Mouse (Mus musculus) granulocyte monocyte progenitor cell, adult 5-6 weeks (primary cell): ENCODE measurements around the gene Kdm4d. TPM values are rescaled to one million over a fixed set of nuclear protein-coding genes. Genes with fewer than 3 reads are reported as not detected.

Source experiments
- ATAC-seq: replicated peaks from 2 replicates; pipeline ENCODE4 v1.8.0; 2016; ENCODE audit warnings: mild to moderate bottlenecking, moderate TSS enrichment, inconsistent platforms; ENCODE audit not compliant: poor library complexity, severe bottlenecking
- total RNA-seq, 2 experiments: library from RNA; stranded (forward) in 1 of 2; stranded (reverse) in 1 of 2; fragments of 200-712, 200-1000 nt in 1 of 2; fragments of >200 nt in 1 of 2; fragmentation: Nextera tagmentation in 1 of 2; gene quantifications; 2 replicates each; pipeline ENCODE4 v1.2.3; 2014 to 2017

The Kdm4d gene
- total RNA-seq (2014; fragmentation: Nextera tagmentation) (0.19 TPM in 1 of 2 replicates, not detected in the other), total RNA-seq (2017) (0.10 and 0.82 TPM in 2 replicates)

GRCm38 (mm10) chr9:14500023-14500915 lies at the start of gene Kdm4d, which contains the start of gene Cwc15:
Gene Kdm4d (minus strand): TSS chr9:14500482.
Gene Cwc15 (plus strand): TSS chr9:14500617.
- ATAC-seq = peak; percentile 87

DNA sequence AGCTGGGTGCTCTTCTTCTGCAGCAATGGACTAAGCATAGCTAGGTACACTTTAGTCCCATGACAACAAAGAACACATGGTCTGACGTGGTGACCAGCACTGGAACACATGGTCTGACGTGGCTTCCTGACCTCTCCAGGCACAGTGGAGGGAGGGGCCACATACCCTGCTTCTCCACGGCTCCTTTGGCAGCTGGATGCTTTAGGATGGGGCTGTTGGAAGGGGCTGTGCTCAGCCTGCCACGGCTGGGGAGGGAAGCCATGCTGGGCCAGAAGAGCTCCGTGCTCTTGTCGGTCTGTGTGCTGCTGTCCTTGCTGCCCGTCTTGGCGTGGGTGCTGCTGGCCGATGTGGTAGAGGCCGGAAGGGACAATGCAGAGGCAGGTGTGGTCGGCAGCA lies 48.1 kb upstream of the Kdm4d start:
- no peak for ATAC-seq

- ATAC-seq = no peak
These were observed 47.5 kb upstream of the Kdm4d start for GRCm38 (mm10) chr9:14547584-14548365.

GRCm38 (mm10) chr9:14544034-14544757 lies 43.9 kb upstream of the Kdm4d start:
- ATAC-seq = no peak

DNA sequence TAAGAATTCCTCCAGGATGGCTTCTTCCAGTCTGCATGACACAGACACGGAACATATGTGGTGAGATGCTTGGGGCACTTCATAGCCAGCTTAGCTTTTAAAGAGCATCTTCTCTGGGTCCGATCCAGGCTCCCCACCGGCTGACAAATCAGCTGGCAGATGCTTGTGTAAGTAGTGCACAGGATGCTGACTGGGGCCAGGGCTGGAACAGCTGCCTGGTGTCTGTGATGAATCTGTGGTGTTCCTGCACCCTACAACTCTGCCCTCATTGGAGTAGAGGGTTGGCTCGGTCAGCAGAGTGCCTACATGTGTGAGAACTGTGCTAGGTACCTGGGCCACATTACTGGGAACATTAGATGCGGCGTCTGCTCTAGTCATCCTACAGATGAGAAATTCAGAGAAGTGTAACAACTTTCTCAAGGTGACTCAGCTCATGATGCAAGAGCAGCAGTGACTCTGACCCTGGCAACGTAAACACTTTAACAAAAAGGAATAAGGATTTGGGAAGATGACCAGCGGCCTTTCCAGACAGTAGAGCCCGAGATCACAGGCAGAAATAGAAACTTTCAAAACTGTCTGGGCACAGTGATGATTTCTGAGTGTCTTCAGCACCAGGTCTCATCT lies 34.7 kb upstream of the Kdm4d start:
- no peak for ATAC-seq

GRCm38 (mm10) chr9:14533659-14534058 lies 33.4 kb upstream of the Kdm4d start:
- ATAC-seq = no peak

DNA sequence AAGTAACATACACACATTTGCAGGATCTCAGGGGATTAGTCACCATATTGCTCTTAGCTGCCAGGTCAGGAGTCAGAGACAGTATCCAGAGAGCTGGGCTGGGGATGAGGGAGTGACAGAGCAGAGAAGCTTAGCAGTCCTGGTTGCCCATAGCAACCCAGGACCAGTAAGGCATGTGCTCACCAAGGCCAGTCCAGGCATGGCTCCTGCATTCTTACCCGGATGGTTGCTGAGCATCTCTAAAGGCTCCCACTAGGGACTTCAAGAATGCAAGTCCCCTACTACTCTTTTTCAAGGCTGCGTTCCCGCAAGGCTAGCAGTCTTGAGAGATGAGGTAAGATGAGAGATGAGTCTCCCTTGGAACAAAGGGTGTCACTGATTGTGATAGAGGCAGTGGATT lies 32.0 kb upstream of the Kdm4d start:
- ATAC-seq = no peak

DNA sequence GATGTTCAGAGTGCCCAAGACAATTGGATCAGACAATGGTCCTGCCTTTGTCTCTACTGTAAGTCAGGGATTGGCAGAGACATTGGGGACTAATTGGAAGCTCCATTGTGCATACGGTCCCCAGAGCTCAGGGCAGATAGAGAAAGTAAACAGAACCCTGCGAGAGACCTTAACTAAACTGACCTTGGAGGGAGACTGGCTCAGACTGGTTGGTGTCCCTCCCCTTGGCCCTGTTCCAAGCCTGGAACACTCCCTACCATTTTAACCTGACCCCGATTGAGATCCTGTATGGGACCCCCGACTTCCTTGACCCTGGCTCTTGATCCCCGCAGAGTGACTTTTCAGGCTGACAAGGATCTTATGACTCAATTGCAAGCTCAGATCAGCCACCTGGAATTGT lies 29.7 kb upstream of the Kdm4d start:
- ATAC-seq = no peak

DNA sequence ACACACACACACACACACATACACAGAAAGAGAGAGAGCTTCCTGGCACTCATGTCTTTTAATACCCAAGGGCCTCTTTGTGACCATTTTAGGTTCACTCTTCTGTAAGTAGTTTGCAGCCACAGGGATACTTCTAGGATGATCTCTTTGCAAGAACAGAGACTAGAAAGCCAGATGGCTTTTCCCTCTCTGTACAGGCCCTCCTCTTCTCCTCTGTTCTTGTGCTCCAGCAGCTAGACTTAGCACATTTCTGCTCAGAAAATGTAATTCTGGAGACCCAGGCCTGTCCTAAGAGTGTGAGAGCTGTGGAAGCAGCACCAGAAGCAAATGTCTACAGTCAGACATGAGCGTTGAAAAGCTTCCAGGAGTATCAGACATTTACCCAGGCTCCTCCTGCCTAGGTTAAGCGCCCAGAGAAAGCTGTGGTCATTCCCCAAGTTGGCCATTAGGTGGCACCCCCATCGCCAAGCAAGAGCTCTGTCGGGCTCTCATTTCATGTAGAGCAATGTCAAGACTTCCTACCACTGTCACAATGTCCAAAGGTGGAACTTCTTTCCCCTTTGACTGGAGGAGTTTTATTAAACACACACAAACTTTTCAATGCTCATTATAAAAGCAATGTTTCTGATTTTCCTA lies 23.2 kb upstream of the Kdm4d start:
- peak; percentile 94 for ATAC-seq

DNA sequence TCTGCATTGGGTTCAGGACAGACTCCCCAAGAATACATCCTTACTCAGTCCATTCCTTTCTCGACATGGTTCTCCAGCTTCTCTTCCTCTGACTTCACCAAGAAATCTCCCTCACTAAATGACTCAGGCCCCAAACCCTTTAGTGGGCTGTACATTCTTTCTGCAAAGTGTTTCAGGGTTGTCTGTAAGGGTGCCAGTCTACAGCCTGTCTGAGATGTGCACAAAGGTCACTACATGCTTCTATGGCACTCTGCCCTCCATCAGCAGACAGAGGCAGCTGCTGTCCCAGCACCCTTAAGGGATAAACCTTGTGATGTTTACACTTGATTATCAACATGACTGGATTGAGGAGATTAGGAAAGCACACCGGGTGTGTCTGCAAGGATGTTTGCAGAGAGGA lies 21.4 kb upstream of the Kdm4d start:
- ATAC-seq = no peak

- ATAC-seq = peak; percentile 56
These were observed 20.8 kb upstream of the Kdm4d start for GRCm38 (mm10) chr9:14520971-14521670.

DNA sequence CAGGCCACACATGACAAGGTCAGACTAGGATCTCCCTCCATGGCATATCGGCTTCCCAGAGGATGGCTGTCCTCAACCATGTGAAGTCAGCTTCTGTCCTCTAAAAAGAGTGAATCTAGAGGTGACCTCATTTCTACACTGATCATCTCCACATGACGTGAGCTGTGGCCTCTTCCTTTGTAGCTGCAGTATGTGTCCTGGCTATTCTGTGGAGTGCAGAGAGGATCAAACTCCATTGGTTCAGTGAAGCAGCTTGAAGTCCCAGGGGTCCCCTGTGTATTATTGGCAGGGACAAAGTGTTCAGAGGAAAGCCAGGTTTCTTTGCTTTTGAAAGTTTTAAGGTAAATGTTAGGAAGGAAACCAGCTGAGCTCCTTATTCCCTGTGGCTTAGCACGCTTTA lies 17.8 kb upstream of the Kdm4d start:
- no peak for ATAC-seq

DNA sequence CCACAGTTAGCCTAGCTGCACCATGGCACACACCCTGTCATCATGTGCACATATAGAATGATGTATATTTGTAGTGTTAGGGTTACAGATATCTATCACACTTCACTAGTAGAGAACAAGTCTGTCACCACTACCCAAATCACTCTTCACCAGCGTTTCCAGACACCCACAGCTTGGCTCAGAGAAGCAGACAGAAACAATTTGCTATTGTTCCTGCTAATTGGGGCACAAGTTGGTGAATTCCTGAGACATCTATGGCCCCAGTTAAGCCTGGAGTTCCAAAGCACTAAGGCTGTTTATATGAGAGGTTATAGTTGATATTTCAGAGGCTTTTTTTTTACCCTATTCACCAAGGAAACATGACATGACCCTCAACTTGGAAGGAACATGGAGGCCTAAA lies 17.0 kb upstream of the Kdm4d start:
- ATAC-seq = no peak

GRCm38 (mm10) chr9:14512633-14513445 lies 12.6 kb upstream of the Kdm4d start:
- peak; percentile 37; the same call in 1 of the 2 replicates for ATAC-seq

GRCm38 (mm10) chr9:14500916-14501424 lies 688 bp upstream of the Kdm4d start:
- no peak for ATAC-seq

DNA sequence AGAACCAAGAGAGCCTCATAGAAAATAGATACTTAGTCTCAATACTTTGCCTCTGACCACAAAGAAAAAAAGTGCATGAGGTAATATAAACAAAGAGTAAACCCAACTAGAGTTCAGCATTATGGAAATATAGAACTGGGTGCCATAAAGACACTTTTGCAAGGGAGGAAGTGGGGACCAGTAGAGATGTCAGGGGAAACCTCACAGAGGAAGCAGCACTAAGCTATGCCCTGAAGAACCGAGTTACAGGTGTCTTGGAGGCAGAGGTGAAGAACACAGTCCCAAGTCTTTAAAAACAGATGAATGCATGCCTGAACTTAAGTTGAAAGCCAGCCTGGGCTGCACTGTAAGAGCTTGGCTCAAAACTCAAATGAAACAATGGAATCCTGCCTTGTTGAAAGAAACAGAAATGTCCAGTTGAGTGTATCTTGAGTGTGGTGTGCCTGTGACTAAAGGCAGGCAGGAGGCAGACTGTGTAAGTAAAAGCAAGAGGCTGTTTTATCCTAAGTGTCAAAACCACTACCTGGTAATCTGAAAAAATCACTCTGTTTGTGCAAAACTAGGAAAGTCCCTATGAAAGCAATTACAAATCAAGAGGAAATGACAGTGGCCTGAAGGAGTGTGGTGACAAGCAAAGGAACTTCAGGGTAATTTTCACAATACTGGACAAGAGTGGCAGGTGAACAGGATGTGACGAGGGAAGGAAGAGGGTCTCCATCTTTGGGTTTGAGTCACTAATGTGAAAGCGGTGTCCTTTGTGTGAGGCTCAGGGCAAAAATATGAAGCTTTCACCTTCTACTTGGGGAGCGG lies 1.2 kb downstream of the Kdm4d start:
- ATAC-seq = peak; percentile 29

DNA sequence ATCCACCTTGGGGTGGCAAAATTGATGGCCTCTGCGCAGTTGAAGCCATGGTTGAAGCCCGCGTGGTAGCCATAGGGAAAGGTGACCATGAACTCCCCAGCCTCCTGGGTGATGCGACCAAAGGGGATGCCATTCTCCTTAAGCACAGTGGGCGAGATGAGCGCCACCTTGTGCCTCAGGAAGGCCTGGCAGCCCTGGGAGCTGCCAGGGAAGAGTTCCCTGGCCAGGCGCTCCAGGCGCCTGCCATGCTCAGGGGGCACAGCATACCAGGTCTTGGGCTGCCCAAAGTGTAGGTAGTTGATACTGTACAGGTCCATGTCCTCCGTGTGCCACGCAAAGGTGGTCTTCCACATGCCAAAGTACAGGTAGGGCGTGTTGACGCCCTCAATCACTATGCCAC lies 36.6 kb downstream of the Kdm4d start:
- 0 out of 2 replicates have a peak, but pooled peaks have one; percentile 33 for ATAC-seq
